Mouse (Mus musculus): ENCODE measurements around the gene Cobl. TPM values are rescaled to one million over a fixed set of nuclear protein-coding genes. Genes with fewer than 3 reads are reported as not detected.

The Cobl gene
- total RNA-seq (2014; rRNA removed), result 16.0 and 17.4 TPM in 2 replicates
- polyA plus RNA-seq (2015; fragmentation: Nextera tagmentation; extraction: Ambion mirVana), result 7.3 and 11.5 TPM in 2 replicates

GRCm38 (mm10) chr11:12464181-12465162, at the start of gene Cobl:
Cobl (minus strand) TSS chr11:12464960.
- peak within 1 kb of the TSS; percentile 91 for H3K4me2 ChIP-seq (ENCODE audit: low read depth)
- peak; percentile 82 for ATAC-seq
- no peaks in the 10 kb centered on the region for H3K9me3 ChIP-seq (ENCODE audit: low read length)
- peak; percentile 57 for DNase-seq
- peak within 1 kb of the TSS; percentile 35; the same call in 1 of the 2 replicates for H3K27ac ChIP-seq (ENCODE audit: low read depth, low read length)
- H3K4me3 ChIP-seq (ENCODE audit: low read depth, low read length), result peak within 1 kb of the TSS; percentile 66
- no peaks in the 10 kb centered on the region for H3K4me1 ChIP-seq (ENCODE audit: insufficient read depth)
- no peaks in the 10 kb centered on the region for H3K36me3 ChIP-seq (ENCODE audit: insufficient read depth)
- no peaks in the 10 kb centered on the region; the same call in 1 of the 2 replicates for H3K27me3 ChIP-seq (ENCODE audit: insufficient read depth, low read length)
- no peak for TF ChIP-seq CTCF (IDR thresholded peaks at IDR 0.05; ENCODE audit: low read depth)
- peak within 1 kb of the TSS; percentile 75 for H3K9ac ChIP-seq
- WGBS, result 3% methylated on average over 84 of the region's 89 CpGs

DNA sequence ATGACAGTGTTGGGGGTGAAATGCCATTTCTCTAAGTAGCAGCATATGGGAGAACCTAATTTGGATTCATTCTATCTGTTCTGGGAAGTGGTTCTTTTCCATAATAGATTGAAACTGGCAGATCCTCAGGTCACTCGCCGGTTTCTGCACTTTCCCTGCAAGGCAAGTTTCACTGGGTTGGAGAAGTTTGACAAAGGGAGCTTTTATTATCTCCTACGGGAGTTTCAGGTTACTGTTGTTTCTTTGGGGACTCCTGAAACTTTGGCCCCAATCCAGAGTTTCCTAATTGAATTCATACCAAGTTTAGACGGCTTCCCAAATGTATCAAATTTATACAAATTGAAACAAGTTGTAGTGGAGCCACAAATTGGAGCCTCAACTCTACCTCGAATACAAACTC, 49.0 kb upstream of the Cobl start:
- 24% methylated on average over 5 of the region's 5 CpGs for WGBS
- no peak for TF ChIP-seq CTCF (IDR thresholded peaks at IDR 0.05; ENCODE audit: low read depth)
- peaks cover 4% of the 10 kb centered on the region; the same call in 1 of the 2 replicates for H3K27me3 ChIP-seq (ENCODE audit: insufficient read depth, low read length)
- no peaks in the 10 kb centered on the region for H3K4me1 ChIP-seq (ENCODE audit: insufficient read depth)
- H3K9ac ChIP-seq, result no peak overlapping the region
- no peak overlapping the region for H3K27ac ChIP-seq (ENCODE audit: low read depth, low read length)
- DNase-seq (no peak), ATAC-seq (no peak)
- H3K36me3 ChIP-seq (ENCODE audit: insufficient read depth), result no peaks in the 10 kb centered on the region
- H3K9me3 ChIP-seq (ENCODE audit: low read length), result no peaks in the 10 kb centered on the region
- H3K4me2 ChIP-seq (ENCODE audit: low read depth), result no peak overlapping the region
- no peak overlapping the region for H3K4me3 ChIP-seq (ENCODE audit: low read depth, low read length)

DNA sequence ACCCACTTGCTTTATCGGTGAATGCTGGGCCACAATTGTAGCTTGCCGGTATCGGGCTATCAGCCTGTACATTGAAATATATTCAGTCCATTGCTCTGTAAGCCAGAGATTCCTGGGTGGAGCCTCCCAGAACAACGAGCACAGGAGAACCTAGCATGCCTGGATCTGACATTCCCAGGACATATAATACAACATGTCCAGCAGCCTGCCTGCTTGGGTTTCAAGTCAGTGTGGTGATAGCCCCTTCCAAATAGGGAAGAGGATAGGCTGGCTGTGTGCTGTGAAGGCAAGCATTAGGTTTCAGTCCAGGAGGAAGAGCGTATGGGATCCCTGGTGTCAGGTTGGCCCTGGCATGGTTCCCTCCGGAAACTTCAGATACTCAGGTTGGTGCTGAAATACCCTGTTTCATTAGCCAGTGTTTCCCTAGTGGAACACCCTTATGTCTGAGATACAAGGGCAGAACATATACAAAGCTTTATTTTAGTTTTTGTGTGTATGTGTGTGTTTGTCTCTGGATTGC, 41.7 kb upstream of the Cobl start:
- Histone ChIP-seq H3K27me3 (ENCODE audit: insufficient read depth, low read length) (no peaks in the 10 kb centered on the region), H3K4me3 (ENCODE audit: low read depth, low read length) (no peak overlapping the region), H3K27ac (ENCODE audit: low read depth, low read length) (no peak overlapping the region), H3K36me3 (ENCODE audit: insufficient read depth) (no peaks in the 10 kb centered on the region), H3K4me1 (ENCODE audit: insufficient read depth) (no peaks in the 10 kb centered on the region), H3K4me2 (ENCODE audit: low read depth) (no peak overlapping the region), H3K9me3 (ENCODE audit: low read length) (no peaks in the 10 kb centered on the region), H3K9ac (no peak overlapping the region)
- WGBS, result 92% methylated on average over 6 of the region's 6 CpGs
- no peak for TF ChIP-seq CTCF (IDR thresholded peaks at IDR 0.05; ENCODE audit: low read depth)
- ATAC-seq, result no peak
- DNase-seq, result no peak

DNA sequence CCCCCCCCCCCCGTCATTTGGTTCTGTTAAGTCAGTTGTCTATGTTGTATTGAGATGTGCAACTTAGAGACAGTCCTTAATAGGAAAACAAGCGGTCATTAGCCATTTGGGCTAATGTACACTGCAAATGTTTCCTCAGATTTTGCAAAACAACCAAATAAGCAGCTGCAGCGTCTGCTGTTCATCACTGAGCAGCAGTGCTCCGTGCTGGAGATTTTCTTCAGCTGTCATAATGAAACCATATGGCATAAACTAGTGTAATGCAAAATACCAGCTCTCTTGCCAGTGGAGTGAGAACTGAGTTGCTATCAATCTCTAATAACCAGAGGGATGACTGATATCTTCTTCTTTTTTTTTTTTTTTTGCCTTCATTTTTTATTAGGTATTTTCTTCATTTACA, 39.0 kb upstream of the Cobl start:
- no peaks in the 10 kb centered on the region for H3K27me3 ChIP-seq (ENCODE audit: insufficient read depth, low read length)
- no peak overlapping the region for H3K9ac ChIP-seq
- no peaks in the 10 kb centered on the region for H3K9me3 ChIP-seq (ENCODE audit: low read length)
- peak; percentile 63 for DNase-seq
- H3K36me3 ChIP-seq (ENCODE audit: insufficient read depth), result no peaks in the 10 kb centered on the region
- no peaks in the 10 kb centered on the region for H3K4me1 ChIP-seq (ENCODE audit: insufficient read depth)
- TF ChIP-seq CTCF (IDR thresholded peaks at IDR 0.05; ENCODE audit: low read depth), result no peak
- H3K4me2 ChIP-seq (ENCODE audit: low read depth), result no peak overlapping the region
- no peak overlapping the region for H3K27ac ChIP-seq (ENCODE audit: low read depth, low read length)
- no peak overlapping the region for H3K4me3 ChIP-seq (ENCODE audit: low read depth, low read length)
- WGBS, result 53% methylated on average over 4 of the region's 4 CpGs
- ATAC-seq, result peak; percentile 66

GRCm38 (mm10) chr11:12501721-12502120, 37.0 kb upstream of the Cobl start:
- 90% methylated on average over 3 of the region's 3 CpGs for WGBS
- Histone ChIP-seq H3K27ac (ENCODE audit: low read depth, low read length) (no peak overlapping the region), H3K4me3 (ENCODE audit: low read depth, low read length) (no peak overlapping the region), H3K27me3 (ENCODE audit: insufficient read depth, low read length) (no peaks in the 10 kb centered on the region), H3K4me1 (ENCODE audit: insufficient read depth) (no peaks in the 10 kb centered on the region), H3K36me3 (ENCODE audit: insufficient read depth) (no peaks in the 10 kb centered on the region), H3K9ac (no peak overlapping the region), H3K9me3 (ENCODE audit: low read length) (no peaks in the 10 kb centered on the region), H3K4me2 (ENCODE audit: low read depth) (no peak overlapping the region)
- TF ChIP-seq CTCF (IDR thresholded peaks at IDR 0.05; ENCODE audit: low read depth), result no peak
- DNase-seq (no peak), ATAC-seq (no peak)

GRCm38 (mm10) chr11:12493791-12494190, 29.0 kb upstream of the Cobl start:
- ATAC-seq (no peak), DNase-seq (no peak)
- TF ChIP-seq CTCF (IDR thresholded peaks at IDR 0.05; ENCODE audit: low read depth), result no peak
- Histone ChIP-seq H3K4me3 (ENCODE audit: low read depth, low read length) (no peak overlapping the region), H3K36me3 (ENCODE audit: insufficient read depth) (no peaks in the 10 kb centered on the region), H3K9me3 (ENCODE audit: low read length) (no peaks in the 10 kb centered on the region), H3K9ac (no peak overlapping the region), H3K4me2 (ENCODE audit: low read depth) (no peak overlapping the region), H3K27me3 (ENCODE audit: insufficient read depth, low read length) (no peaks in the 10 kb centered on the region), H3K4me1 (ENCODE audit: insufficient read depth) (no peaks in the 10 kb centered on the region), H3K27ac (ENCODE audit: low read depth, low read length) (no peak overlapping the region)

DNA sequence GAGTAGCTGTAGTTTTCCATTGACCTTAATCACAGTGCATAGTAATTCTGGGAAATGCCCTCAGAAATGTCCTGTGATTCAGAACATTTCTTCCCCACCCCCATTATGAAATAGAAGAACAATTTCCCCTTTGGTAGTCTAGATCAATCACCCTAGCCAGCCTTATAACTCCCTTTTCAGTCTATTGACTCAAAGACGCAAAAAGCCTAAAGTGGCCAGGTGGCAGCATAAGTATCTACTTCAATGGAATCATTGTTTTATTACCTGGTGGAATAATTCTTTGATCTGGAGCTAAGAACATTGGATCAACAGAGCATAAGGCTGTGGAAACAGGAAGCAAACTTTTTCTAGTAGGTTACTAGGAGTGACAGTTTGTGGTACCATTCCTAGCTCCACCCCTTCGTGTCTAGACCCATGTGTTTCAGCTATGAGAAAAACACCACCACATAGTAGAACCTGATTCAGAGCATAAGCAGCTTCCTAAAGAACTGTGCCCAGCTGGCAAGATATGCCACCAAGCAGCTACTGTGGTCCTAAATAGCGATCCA, 15.2 kb upstream of the Cobl start:
- Histone ChIP-seq H3K9ac (no peak overlapping the region), H3K36me3 (ENCODE audit: insufficient read depth) (no peaks in the 10 kb centered on the region), H3K4me1 (ENCODE audit: insufficient read depth) (no peaks in the 10 kb centered on the region), H3K4me3 (ENCODE audit: low read depth, low read length) (no peak overlapping the region), H3K27ac (ENCODE audit: low read depth, low read length) (no peak overlapping the region), H3K27me3 (ENCODE audit: insufficient read depth, low read length) (no peaks in the 10 kb centered on the region), H3K4me2 (ENCODE audit: low read depth) (no peak overlapping the region), H3K9me3 (ENCODE audit: low read length) (no peaks in the 10 kb centered on the region)
- TF ChIP-seq CTCF (IDR thresholded peaks at IDR 0.05; ENCODE audit: low read depth), result no peak
- ATAC-seq, result no peak
- 94% methylated on average over 3 of the region's 3 CpGs for WGBS
- no peak for DNase-seq
